Mouse (Mus musculus): Measurements from ENCODE around the gene Prkcb.

DNA sequence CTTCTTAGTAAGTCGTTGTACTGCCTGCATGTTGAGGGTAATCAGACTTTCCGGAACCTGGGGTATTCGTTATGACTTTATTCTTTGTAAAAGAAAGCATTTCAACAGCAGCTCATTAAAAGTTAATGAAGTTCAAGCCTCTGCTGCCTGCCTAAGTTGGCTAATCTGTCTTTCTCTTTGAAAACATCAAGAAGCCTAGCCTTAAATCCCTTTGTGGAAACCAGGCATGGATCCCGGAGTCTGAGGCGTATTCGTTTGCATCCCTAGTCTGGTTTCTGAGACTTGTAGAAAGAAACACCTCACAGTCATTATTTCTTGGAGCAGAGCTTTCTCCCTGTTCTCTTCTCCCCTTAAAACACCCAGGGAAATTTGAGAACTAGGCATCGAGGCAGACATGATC, 90.7 kb downstream of the Prkcb start:
- no peak for TF ChIP-seq CTCF (IDR thresholded peaks at IDR 0.05)
- no peak for TF ChIP-seq POLR2A (IDR thresholded peaks at IDR 0.05; ENCODE audit: insufficient read depth, low read depth, low read length)

Data from heart, adult 2 months (tissue).